Mouse (Mus musculus): ENCODE measurements around the gene Maml2. TPM values are rescaled to one million over a fixed set of nuclear protein-coding genes. Genes with fewer than 3 reads are reported as not detected.

The Maml2 gene
- polyA plus RNA-seq, 2 experiments from 2014 or later = 32.0 to 36.8 TPM

- peak; percentile 54 for ATAC-seq
Measured at GRCm38 (mm10) chr9:13574059-13574458, 276.3 kb downstream of the Maml2 start.

DNA sequence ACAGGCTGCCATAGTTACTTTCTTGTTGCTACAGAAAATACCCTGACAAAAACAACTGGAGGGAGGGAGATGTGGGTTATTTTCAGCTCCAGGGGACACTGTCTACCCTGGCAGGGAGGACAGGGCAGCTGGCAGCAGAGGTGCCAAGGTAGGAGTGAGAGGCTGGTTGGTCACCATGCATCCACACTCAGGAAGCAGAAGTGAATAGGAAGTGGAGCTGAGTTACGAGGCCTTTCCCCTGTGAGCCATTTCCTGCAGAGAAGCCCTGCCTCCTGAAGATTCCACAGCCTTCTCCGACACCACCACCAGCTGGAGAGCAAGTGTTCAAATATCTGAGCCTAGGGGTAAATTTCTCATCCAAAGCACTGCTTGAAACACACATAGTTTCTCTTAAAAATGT is 277.2 kb downstream of the Maml2 start:
- ATAC-seq = no peak

DNA sequence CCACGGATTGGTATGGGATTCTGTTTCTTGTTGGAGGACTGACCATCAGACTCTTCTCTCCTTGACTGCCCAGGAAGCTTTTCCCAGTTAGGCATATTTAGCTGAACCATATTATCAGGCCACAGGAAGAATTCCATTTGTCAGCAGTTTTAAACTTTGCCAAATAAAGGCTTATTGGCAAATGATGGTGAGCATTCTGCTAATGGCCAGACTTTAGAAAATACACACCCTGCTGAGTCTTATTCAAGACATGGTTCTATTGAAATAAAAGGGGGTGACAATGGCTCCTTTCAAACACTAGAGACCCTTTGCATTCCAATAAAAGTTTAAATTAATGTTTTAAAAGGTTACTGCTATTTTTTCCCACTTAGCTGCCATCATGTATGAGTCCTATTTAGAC is 279.4 kb downstream of the Maml2 start:
- ATAC-seq = no peak

DNA sequence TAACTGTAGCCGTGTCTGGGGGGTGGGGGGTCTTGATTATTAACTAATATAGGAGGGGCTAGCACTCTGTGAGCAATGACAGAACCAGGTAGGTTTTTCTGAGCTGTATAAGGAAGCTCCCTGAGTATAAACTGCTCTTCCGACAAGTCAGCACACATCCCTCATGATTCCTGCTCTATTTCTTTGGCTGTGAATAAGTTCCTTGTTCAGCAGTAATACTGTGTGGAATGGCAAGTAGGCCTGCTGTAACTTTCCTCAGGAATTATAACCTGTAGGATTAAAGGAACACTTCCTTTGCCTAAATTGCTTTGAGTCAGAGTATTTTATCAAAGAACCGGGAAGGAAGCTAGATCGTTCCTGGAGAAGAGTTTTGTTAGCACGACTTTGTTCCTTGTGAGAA is 283.4 kb downstream of the Maml2 start:
- ATAC-seq = no peak

DNA sequence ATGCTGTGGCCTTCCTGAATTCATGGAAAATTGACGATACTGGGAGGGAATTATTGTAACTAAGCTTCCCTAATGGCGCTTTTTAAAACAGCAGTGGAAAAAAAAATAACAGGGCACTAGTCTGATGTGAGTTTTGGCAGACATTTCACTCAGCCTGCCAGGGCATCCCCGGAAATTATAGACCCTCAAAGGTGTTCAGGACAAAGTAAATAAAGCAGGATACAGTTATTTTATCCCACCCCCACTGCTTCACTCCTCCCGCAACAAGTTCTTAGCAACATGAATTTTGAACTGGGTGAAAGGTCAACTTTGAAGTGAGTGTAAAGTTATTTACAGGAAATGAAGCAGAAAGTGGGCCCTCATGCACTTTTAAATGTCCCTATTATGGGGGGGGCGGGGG is 286.2 kb downstream of the Maml2 start:
- no peak for ATAC-seq

GRCm38 (mm10) chr9:13584435-13584834 is 286.7 kb downstream of the Maml2 start:
- no peak for ATAC-seq

GRCm38 (mm10) chr9:13587085-13587933 is 289.6 kb downstream of the Maml2 start:
- peak; percentile 52 for ATAC-seq

GRCm38 (mm10) chr9:13588786-13589185 is 291.0 kb downstream of the Maml2 start:
- no peak for ATAC-seq

GRCm38 (mm10) chr9:13592701-13593100 is 294.9 kb downstream of the Maml2 start:
- ATAC-seq = no peak

DNA sequence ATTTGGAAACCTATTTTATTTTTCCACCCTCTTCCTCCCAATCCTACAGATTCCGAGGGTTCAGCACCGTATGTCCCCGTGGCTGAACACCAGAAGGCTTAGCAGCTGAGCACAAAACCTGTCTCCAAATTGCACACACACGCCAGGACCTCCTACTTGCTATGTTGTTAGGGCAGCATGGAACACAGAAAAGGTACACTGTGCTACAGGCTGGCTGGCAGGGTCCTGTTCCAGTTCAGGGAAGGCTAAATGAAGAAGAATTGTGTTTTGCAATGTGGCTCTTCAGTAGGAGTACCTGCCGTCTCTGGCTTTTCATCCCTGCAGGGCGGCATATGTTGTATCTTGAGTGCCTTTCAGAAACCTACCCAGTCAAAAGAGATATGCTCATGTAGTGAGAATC is 300.0 kb downstream of the Maml2 start:
- ATAC-seq = no peak

DNA sequence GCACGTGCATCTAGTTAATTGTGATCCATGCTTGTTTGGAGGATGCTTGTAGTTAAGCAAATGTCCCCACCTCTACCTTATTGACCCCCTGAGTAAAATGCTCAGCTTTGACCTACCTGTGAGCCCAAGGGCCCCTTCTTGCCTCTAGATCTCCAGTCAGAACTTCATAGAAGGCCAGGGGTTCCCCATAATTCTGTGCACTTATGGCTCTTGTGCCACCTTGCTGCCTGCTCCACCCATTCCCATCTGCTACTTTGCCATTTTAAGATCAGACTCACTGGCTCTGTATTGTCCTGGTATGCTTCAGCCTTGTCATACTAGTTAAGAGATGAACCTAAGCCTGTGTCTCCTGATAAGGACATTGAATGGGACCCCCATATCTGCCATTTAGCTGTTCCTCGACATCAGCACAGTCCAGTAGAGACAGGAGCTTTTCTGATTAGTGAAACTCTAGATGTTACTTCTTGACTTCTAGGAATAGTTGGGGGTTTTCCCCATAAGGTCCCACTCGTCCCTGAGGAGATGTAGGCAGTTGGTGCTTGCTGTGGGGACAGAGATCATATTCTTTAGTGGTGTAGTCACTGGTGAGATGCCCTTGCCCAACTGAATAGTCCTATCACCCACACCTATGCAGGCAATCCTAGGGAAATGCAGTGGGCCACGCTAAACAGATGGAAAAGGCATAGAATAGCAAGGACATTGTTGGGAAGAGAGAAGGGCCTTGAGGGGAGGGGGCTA is 301.0 kb downstream of the Maml2 start:
- ATAC-seq = no peak

DNA sequence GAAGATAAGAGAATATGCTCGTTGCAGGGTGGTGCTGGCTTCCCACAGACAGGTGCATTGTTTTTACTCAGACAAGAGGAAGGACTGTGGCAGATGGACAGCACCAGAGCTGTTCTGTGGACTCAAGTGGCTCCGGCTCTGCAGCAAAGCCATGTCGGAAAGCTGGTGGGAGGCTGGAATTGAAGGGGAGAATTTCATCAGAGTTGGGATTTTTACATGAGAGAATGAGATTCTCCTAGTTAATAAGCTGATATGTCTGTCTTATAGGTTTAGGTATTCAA is 301.5 kb downstream of the Maml2 start:
- no peak for ATAC-seq

DNA sequence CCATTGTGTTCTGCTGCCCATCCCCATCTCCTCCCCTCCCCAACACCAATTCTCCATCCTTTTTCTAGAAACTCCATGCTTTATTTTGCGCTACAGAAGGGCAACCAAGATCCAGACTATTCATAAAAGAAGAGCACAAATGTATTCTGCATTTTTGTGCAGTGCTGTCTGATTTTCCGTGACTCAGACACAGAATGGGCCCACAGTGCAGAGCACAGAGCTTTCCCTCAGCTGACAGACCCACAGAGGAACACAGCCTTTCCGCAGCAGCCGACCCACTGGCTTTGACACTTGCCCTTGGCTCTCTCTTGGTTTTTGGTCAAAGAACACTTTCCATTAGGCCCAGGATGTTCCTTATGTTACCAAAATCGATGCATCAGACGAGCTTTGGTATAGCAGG is 302.0 kb downstream of the Maml2 start:
- ATAC-seq = no peak

DNA sequence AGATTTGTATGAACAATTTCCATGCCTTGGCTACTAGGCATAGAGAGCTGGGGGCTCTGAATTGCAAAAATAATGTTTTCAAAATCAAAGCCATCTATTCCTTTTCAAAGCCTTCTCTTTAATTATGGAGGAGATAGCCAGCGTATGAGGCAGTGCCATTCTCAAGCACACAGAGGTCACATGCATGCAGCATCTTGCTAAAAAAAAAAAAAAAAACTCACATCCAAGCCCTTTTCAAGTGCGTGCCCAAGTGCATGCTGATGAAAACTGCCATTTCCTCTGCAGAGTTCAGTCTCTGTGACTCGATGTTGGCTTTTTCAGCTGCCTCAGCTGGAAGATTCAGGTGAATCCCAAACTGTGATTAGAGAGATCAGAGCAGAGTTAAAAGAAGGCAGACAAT is 304.0 kb downstream of the Maml2 start:
- no peak for ATAC-seq

DNA sequence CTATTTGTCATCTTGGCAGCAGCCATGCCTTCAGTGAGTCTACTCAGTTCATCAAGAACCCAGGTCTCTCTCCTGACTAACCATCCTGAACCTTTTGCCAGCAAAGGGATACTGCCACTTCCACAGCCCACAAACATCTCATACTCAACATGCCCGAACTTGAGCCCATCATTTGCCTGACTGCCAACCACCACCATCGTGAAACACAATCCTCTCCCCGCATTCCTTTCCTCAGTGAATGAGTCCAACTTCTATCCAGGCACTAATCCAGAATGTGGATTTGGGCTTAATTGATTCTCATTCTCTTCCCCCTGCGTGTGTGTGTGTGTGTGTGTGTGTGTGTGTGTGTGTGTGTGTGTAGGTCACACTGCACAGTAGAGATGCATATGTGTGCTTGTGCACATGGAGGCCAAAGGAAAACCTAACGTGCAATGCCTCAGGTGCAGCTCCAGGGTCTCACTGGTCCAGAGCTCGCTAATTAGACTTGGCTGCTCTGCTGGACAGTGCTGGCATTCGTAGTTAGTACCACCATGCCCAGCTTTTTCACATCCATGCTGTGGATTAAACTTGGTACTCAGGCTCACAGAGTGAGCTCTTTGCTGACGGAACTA is 305.9 kb downstream of the Maml2 start:
- ATAC-seq = no peak

- no peak for ATAC-seq
Measured at GRCm38 (mm10) chr9:13607609-13608185, 309.9 kb downstream of the Maml2 start.

GRCm38 (mm10) chr9:13608532-13609071 is 310.8 kb downstream of the Maml2 start:
- ATAC-seq = no peak

GRCm38 (mm10) chr9:13611561-13611960 is 313.8 kb downstream of the Maml2 start:
- no peak for ATAC-seq

- ATAC-seq = no peak
Measured at GRCm38 (mm10) chr9:13612371-13612770, 314.6 kb downstream of the Maml2 start.

DNA sequence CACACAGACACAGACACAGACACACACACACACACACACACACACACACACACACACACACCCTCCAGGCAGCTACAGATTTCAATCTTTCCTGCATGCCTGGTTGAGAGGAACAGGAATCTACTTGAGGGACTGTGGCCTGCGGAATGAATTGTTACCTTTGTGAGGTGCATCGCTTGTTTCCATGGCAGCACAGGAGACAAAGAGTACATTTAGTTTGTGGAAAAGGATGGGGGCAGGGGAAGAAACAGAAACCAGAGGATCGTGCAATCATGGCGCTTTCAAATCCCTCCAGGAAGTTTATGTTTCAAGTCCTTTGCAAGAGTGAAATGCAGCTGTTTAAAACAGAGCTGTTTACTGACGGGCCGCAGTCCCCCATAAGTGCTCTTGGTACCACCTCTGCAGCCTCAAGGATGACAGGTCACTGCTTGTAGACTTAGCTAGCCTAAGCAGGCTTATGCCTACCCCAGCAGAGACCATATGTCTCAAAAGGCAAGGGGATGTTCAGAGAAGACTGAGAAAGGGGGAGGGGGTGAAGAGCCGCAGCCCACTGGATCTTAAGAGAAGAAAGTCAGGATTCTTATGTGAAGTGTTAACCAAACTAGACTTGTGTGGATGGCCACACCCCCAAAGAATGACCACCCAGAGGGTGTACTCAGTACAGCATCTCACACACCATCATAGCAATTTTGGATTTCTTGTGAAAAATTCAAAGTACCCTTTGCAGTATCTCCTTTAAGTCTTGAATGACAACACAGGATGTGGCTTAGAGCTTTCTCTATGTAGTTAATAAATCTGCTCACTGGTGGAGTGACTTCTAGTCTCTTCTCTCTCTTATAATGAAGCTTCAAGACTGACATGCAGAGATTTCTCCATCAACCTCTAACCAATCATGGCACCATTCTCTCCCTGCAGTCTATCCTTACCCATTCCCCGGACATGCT is 315.8 kb downstream of the Maml2 start:
- peak; percentile 65 for ATAC-seq

- no peak for ATAC-seq
Measured at GRCm38 (mm10) chr9:13616383-13617009, 318.7 kb downstream of the Maml2 start.

GRCm38 (mm10) chr9:13620794-13621193 is 323.0 kb downstream of the Maml2 start:
- no peak for ATAC-seq

Data from activated CD4-positive, CD25-positive, alpha-beta regulatory T cell, adult 4 months (primary cell).